ENCODE assay signal across 17 mouse cellular contexts in the genomic region with DNA sequence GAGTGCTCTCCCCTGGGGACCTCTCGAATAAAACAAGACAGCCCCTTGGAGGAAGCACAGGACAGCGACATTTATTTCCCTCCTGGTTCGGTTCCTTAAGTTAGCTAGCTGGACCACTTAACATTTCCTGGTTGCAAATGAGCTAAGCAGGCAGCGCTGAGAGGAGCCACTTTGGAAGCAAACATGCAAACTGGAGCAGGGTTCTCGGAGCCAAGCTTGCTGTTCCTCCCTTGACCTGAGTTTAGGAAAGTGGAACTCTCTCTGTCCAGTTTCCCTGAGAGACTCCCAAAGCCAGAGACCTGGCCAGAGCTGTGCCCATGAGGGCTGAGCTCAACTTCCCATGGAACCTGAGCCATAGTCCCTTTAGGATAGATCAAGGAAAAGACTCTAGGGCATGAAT.
DNase-seq lines count a peak whose midpoint lies in the region.
"Had no signal": no experiment of that assay in that cellular context is flagged by ENCODE, and none has a peak within 500 bp of the region (broad histone marks: within the 10 kb centered on the region; RNA-seq: fewer than 3 reads in every experiment).

No protein-coding gene starts in this region.

- no peaks in the 10 kb centered on the region for H3K9me3 ChIP-seq in heart, embryonic 10.5 days
- H3K9me3 ChIP-seq: embryonic facial prominence, embryonic 12.5 days; forebrain, embryonic 15.5 days; hindbrain, embryonic 15.5 days had no signal

- no peak overlapping the region for H3K27ac ChIP-seq in heart, embryonic 10.5 days
- H3K27ac ChIP-seq: embryonic facial prominence, embryonic 12.5 days; forebrain, embryonic 15.5 days; hindbrain, embryonic 15.5 days had no signal

- H3K36me3 ChIP-seq in heart, embryonic 10.5 days: no peaks in the 10 kb centered on the region
- H3K36me3 ChIP-seq: embryonic facial prominence, embryonic 12.5 days; forebrain, embryonic 15.5 days; G1E; hindbrain, embryonic 15.5 days had no signal

- H3K4me1 ChIP-seq in heart, embryonic 10.5 days: peaks cover 4% of the 10 kb centered on the region; the same call in 1 of the 2 replicates

- H3K27me3 ChIP-seq in heart, embryonic 10.5 days (ENCODE audit: insufficient read depth, poor library complexity, severe bottlenecking): peaks cover 64% of the 10 kb centered on the region
- H3K27me3 ChIP-seq: hindbrain, embryonic 15.5 days had no signal

- no peak overlapping the region for H3K4me3 ChIP-seq in heart, embryonic 10.5 days
- H3K4me3 ChIP-seq: embryonic facial prominence, embryonic 12.5 days; forebrain, embryonic 15.5 days; hindbrain, embryonic 15.5 days had no signal

- DNase-seq in adrenal gland, postnatal 10 days: peak; percentile 12
- DNase-seq in adrenal gland, postnatal 25 days: no peak
- peak; percentile 9 for DNase-seq in gastrocnemius, postnatal 25 days
- DNase-seq in gastrocnemius, adult 18-20 months (ENCODE audit: low spot score): no peak
- DNase-seq in heart, embryonic 10.5 days (ENCODE audit: low spot score): peak; percentile 57
- DNase-seq in heart, adult 8-10 months (ENCODE audit: low spot score): no peak
- peak; percentile 8 to 20 for DNase-seq in heart, postnatal 14 days
- DNase-seq: adrenal gland, adult 8-10 months; B cell, adult 2 months; cerebellum, adult 11-12 months; cerebellum, adult 9-10 months; cerebellum, postnatal 25 days; kidney, adult 8-10 months had no signal

- WGBS in heart, embryonic 10.5 days: 45% methylated on average over 5 of the region's 5 CpGs

- intact Hi-C loops in heart, postnatal 14 days (cut with DNase I): no loop called here

Comparison
In these comparisons a context has a peak if more than half of its experiments do, and no peak if none do; other contexts are left out.
1. DNase-seq: peak in adrenal gland, postnatal 10 days (single experiment), gastrocnemius, postnatal 25 days (single experiment), heart, embryonic 10.5 days (single experiment) and heart, postnatal 14 days (2 of 2); none in adrenal gland, postnatal 25 days (single experiment), gastrocnemius, adult 18-20 months (single experiment) and heart, adult 8-10 months (single experiment).